Mouse (Mus musculus) kidney, embryonic 15.5 days (tissue): ENCODE measurements around the gene Vmn2r16. TPM values are rescaled to one million over a fixed set of nuclear protein-coding genes. Genes with fewer than 3 reads are reported as not detected.

Experiments used
- ATAC-seq: fragments of 200-750 bp; cut with Nextera tagmentation; replicated peaks from 2 replicates; pipeline ENCODE4 v1.8.0; 2017; ENCODE audit warnings: moderate TSS enrichment; ENCODE audit not compliant: low FRiP score
- H3K27ac ChIP-seq: fragments of 300-500 bp; sonication (generic); 2 replicates; pipeline ENCODE4 v1.5.1; 2015; ENCODE audit warnings: mild to moderate bottlenecking, inconsistent platforms
- H3K27me3 ChIP-seq: fragments of 300-500 bp; sonication (generic); 2 replicates; pipeline ENCODE4 v1.6.1; 2015; ENCODE audit warnings: inconsistent platforms
- H3K36me3 ChIP-seq: fragments of 300-500 bp; sonication (generic); 2 replicates; pipeline ENCODE4 v1.6.1; 2015; ENCODE audit warnings: inconsistent platforms
- H3K4me1 ChIP-seq: fragments of 300-500 bp; sonication (generic); 2 replicates; pipeline ENCODE4 v1.6.1; 2015; ENCODE audit warnings: inconsistent platforms
- H3K4me2 ChIP-seq: fragments of 300-500 bp; sonication (generic); 2 replicates; pipeline ENCODE4 v1.6.1; 2015; ENCODE audit warnings: moderate library complexity, mild to moderate bottlenecking, inconsistent platforms
- H3K4me3 ChIP-seq: fragments of 300-500 bp; sonication (generic); replicated peaks from 2 replicates; pipeline ENCODE4 v1.5.1; 2015; ENCODE audit warnings: mild to moderate bottlenecking, inconsistent platforms
- H3K9ac ChIP-seq: fragments of 300-500 bp; sonication (generic); 2 replicates; pipeline ENCODE4 v1.6.1; 2015; ENCODE audit warnings: mild to moderate bottlenecking, inconsistent platforms
- H3K9me3 ChIP-seq: fragments of 300-500 bp; sonication (generic); replicated peaks from 2 replicates; pipeline ENCODE4 v1.6.1; 2016; ENCODE audit warnings: inconsistent platforms
- WGBS: fragments of 180-500 bp; shearing (Covaris S2); methylation state at CpG from one replicate; pipeline ENCODE4 v1.1.7; 2015; ENCODE audit warnings: mixed read lengths; 5-methylcytosine and 5-hydroxymethylcytosine counted together
- polyA plus RNA-seq: library from polyadenylated mRNA; unstranded; fragments of >200 nt; fragmentation: Nextera tagmentation; extraction: Ambion mirVana; gene quantifications from 2 replicates; pipeline ENCODE4 v1.2.1, GENCODE M21; 2015

Vmn2r16 gene
- not detected in 2 replicates for polyA plus RNA-seq

DNA sequence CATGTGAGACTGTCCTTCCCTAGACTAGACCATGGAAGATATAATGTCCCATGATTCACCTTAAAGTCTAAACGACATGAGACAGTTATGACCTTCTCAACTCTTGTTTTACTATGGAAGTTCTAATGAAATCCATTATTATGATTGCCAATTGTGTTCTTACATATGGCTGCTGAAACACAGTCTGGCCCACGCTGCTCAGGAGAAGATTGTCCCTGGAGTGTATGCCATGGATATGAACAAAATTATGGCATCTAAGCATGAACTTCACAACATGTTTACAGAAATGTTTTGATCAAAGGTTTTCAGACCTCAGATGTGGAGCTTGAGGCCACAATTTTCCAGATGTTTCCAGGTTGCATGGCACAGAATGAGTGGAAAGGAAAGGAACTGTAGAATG, at the start of gene Vmn2r16:
Gene Vmn2r16, plus strand, starts transcription at position 301 of the 400 bp plus-strand sequence.
- Histone ChIP-seq H3K4me3 (no peak within 1 kb of the TSS), H3K9me3 (peaks cover 6% of the 10 kb centered on the region; the same call in 1 of the 2 replicates), H3K9ac (no peak within 1 kb of the TSS), H3K27ac (no peak within 1 kb of the TSS), H3K36me3 (no peaks in the 10 kb centered on the region), H3K4me2 (no peak within 1 kb of the TSS), H3K27me3 (no peaks in the 10 kb centered on the region), H3K4me1 (no peaks in the 10 kb centered on the region)
- no peak for ATAC-seq
- WGBS = 63% methylated on average over 2 of the region's 2 CpGs

DNA sequence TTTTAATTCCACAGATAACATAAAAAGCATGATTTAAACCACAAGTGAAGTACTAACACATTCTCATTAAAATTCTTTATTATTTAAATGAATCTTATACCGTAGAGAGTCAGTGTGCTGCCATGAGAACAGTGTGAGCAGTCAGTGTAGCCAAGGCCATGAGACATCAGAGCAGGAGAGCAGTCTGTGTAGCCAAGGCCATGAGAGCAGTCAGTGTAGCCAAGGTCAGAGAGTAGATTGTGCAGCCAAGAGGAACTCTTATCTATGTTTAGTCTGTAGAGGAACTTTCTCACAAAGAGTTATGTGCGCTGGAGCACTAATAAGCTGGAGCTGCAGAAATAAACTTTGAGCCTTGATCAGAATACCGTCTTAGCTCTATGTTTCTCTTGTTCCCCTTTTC, 35.3 kb upstream of the Vmn2r16 start:
- H3K9ac ChIP-seq = no peak overlapping the region
- no peak overlapping the region for H3K4me2 ChIP-seq
- H3K4me1 ChIP-seq = no peaks in the 10 kb centered on the region
- 79% methylated on average over 3 of the region's 3 CpGs for WGBS
- H3K4me3 ChIP-seq = no peak overlapping the region
- no peaks in the 10 kb centered on the region; the same call in 1 of the 2 replicates for H3K9me3 ChIP-seq
- no peak overlapping the region for H3K27ac ChIP-seq
- H3K27me3 ChIP-seq = no peaks in the 10 kb centered on the region
- no peaks in the 10 kb centered on the region for H3K36me3 ChIP-seq
- no peak for ATAC-seq

DNA sequence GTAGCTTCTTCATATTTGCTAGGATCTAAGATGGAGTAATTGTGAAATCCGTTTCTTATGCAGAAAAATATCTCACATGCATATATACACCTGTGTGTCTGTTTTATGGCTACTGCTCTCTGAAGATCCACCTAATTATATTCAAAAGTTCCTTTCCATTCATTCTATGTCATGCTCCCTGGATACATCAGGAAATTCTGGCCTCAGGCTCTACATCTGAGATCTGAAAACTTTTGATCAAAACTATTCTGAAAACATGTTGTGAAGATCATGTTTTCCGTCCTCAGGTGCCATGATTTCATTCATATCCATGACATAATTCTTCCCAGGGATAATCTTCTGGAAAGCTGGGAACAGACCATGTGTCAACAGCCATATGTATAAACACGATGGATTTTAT, 32.4 kb upstream of the Vmn2r16 start, which contains the start of gene Vmn2r15:
Gene Vmn2r15, minus strand, starts transcription at position 101 of the 400 bp plus-strand sequence.
- WGBS = 54% methylated on average over 3 of the region's 3 CpGs

DNA sequence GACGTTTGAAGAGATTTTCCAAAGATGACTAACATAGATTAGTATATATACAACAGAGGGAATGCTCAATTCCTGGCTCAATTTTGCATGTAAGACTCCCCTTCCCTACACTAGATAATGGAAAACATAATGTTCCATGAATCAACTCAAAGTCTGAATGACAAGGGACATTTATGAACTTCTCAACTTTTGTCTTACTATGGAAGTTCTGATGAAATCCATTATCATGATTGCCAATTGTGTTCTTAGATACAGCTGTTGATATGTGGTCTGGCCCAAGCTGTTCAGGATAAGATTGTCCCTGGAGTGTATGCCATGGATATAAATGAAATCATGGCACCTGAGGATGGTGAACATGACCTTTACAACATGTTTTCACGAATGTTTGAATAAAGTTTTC, 89.4 kb downstream of the Vmn2r16 start, which contains the start of gene Vmn2r17:
Gene Vmn2r17, plus strand, starts transcription at position 301 of the 400 bp plus-strand sequence.
- H3K4me1 ChIP-seq = no peaks in the 10 kb centered on the region
- no peak for ATAC-seq
- no peaks in the 10 kb centered on the region for H3K36me3 ChIP-seq
- 58% methylated on average over 2 of the region's 2 CpGs for WGBS
- H3K27me3 ChIP-seq = no peaks in the 10 kb centered on the region
- H3K9ac ChIP-seq = no peak within 1 kb of the TSS
- H3K9me3 ChIP-seq = no peaks in the 10 kb centered on the region
- H3K4me3 ChIP-seq = no peak within 1 kb of the TSS
- H3K27ac ChIP-seq = no peak within 1 kb of the TSS
- no peak within 1 kb of the TSS for H3K4me2 ChIP-seq

More for the DNA sequence above, 32.4 kb upstream of the Vmn2r16 start, which contains the start of gene Vmn2r15:
- H3K9ac ChIP-seq = no peak within 1 kb of the TSS
- H3K27ac ChIP-seq = no peak within 1 kb of the TSS
- ATAC-seq = no peak
- no peaks in the 10 kb centered on the region for H3K9me3 ChIP-seq
- H3K4me3 ChIP-seq = no peak within 1 kb of the TSS
- H3K4me2 ChIP-seq = no peak within 1 kb of the TSS
- no peaks in the 10 kb centered on the region for H3K36me3 ChIP-seq
- H3K4me1 ChIP-seq = no peaks in the 10 kb centered on the region
- H3K27me3 ChIP-seq = no peaks in the 10 kb centered on the region

Other genes starting within 250 kb of the Vmn2r16 start
- gene Vmn2r12, start 232.2 kb upstream of the Vmn2r16 start, polyA plus RNA-seq = not detected in 2 replicates
- gene Vmn2r13, start 138.0 kb upstream of the Vmn2r16 start, polyA plus RNA-seq = not detected in 2 replicates
- not detected in 2 replicates for gene Vmn2r14, start 105.5 kb upstream of the Vmn2r16 start, polyA plus RNA-seq
- gene Vmn2r15, start 32.5 kb upstream of the Vmn2r16 start, polyA plus RNA-seq = not detected in 2 replicates
- gene Vmn2r17, start 89.5 kb downstream of the Vmn2r16 start, polyA plus RNA-seq = not detected in 2 replicates
- 13.6 and 14.1 TPM in 2 replicates for gene Crlf2, start 228.8 kb downstream of the Vmn2r16 start, polyA plus RNA-seq